Mouse (Mus musculus): ENCODE measurements at regions not wholly inside any gene's neighbourhood (a gene's known extent, or its start where the extent isn't known, plus 50 kb on each side); places are given as distances from the start of the nearest gene placed in this dataset.

DNA sequence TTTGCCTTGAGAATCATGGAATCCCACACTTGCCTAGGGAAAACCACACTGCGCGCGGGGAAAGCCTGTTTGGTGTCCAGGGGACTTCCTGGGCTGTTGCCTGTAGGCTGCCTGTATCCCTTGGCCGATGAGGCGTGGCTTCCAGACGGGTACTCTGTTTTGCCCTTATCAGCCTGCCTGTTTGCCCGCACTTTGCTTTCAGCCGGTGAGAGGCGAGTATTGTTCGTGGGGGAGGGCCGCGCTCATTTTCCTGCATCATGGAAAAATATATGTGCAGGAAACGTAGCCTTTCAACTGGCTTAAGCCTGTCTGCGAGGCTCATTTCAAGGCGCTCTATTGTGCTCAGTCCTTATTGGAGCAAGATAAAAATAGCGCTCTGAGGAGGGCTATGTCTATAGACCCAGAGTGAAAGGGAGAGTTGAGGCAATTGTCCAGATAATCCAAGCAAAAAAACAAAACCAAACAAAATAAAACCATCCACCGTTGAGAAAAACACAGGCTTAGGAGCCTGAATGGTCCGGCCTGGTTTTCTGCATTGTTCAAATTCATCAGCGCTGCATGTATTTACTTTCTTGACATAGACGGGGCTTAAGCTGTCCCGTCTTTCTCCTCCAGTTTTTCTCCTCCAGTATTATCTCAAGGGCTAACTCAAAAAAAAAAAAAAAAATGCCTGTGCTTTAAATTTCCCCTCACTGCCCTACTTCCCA is 67.9 kb downstream of the Klf5 start:
- no peaks in the 10 kb centered on the region for H3K36me3 ChIP-seq (ENCODE audit: control insufficient read depth, insufficient read depth)
- peak; percentile 88 for ATAC-seq
- H3K9ac ChIP-seq (replicated peaks; ENCODE audit: low read depth, low read length): peak overlapping the region; percentile 47
- 6% methylated on average over 21 of the region's 21 CpGs for WGBS
- peaks cover 10% of the 10 kb centered on the region for H3K4me1 ChIP-seq (replicated peaks; ENCODE audit: control insufficient read depth, insufficient read depth, low read length)
- H3K9me3 ChIP-seq (ENCODE audit: control insufficient read depth, low read length): no peaks in the 10 kb centered on the region
- peak overlapping the region; percentile 53 for H3K4me2 ChIP-seq (ENCODE audit: low read length)
- H3K4me3 ChIP-seq (replicated peaks; ENCODE audit: low read length): peak overlapping the region; percentile 32
- no peaks in the 10 kb centered on the region; the same call in 1 of the 2 replicates for H3K27me3 ChIP-seq (replicated peaks; ENCODE audit: control insufficient read depth, insufficient read depth, low read length)
- no peak overlapping the region; the same call in 1 of the 2 replicates for H3K27ac ChIP-seq (ENCODE audit: low read length)

DNA sequence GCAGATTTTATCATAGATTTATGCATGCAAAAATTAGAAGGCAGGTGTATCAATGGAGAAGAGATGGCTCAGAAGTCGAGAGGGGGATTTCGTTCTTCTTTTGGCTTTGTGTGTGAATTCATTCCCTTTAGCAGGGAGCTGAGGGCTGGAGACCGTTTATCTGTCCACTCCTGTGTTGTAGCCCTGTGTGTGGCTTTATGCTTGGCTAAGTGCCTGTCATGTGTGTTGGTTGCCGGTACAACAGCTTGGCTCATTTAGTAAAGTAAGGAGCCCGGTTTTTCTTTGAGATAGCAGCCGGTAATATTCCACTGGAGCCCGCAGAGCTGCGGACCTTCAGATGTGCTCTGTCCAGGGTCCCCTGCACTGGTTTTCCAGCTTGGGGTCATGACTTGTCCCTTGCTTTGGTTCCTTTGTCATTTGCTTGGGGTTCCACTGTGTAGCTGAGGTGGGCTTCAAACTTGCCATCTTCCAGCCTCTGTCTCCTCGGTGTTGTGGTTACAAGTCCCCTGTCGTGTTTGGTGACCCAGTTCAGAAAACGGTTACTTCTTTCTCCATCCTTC is 68.6 kb downstream of the Klf5 start:
- H3K9me3 ChIP-seq (ENCODE audit: control insufficient read depth, low read length): no peaks in the 10 kb centered on the region
- no peak overlapping the region for H3K4me3 ChIP-seq (replicated peaks; ENCODE audit: low read length)
- no peaks in the 10 kb centered on the region; the same call in 1 of the 2 replicates for H3K27me3 ChIP-seq (replicated peaks; ENCODE audit: control insufficient read depth, insufficient read depth, low read length)
- H3K36me3 ChIP-seq (ENCODE audit: control insufficient read depth, insufficient read depth): no peaks in the 10 kb centered on the region
- no peak overlapping the region for H3K27ac ChIP-seq (ENCODE audit: low read length)
- peaks cover 10% of the 10 kb centered on the region for H3K4me1 ChIP-seq (replicated peaks; ENCODE audit: control insufficient read depth, insufficient read depth, low read length)
- H3K9ac ChIP-seq (replicated peaks; ENCODE audit: low read depth, low read length): no peak overlapping the region
- WGBS: 25% methylated on average over 11 of the region's 11 CpGs
- H3K4me2 ChIP-seq (ENCODE audit: low read length): peak overlapping the region; percentile 53
- ATAC-seq: peak; percentile 59; the same call in 1 of the 2 replicates

DNA sequence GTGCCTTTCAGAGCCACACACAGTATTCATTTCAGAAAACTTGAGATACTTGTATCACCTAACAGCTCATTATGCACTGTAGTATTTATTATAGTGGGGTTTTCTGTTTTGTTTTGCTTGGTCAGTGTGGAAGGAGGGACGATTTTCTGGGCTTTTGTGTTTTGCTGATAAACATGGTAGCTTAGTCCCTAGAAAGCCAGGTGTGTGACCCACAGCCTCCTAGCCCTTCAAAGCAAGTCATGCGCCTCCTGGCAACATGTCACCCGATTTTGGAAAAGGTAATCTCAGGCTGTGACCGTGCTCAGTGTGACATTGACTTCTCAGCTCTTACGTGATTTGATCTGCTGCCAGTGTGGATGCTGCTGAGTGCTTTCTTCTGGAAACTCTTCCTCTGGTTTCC is 70.9 kb downstream of the Klf5 start:
- no peak overlapping the region for H3K27ac ChIP-seq (ENCODE audit: low read length)
- H3K4me2 ChIP-seq (ENCODE audit: low read length): no peak overlapping the region
- no peaks in the 10 kb centered on the region for H3K9me3 ChIP-seq (ENCODE audit: control insufficient read depth, low read length)
- H3K9ac ChIP-seq (replicated peaks; ENCODE audit: low read depth, low read length): no peak overlapping the region
- H3K4me1 ChIP-seq (replicated peaks; ENCODE audit: control insufficient read depth, insufficient read depth, low read length): peaks cover 10% of the 10 kb centered on the region
- no peak for ATAC-seq
- no peak overlapping the region for H3K4me3 ChIP-seq (replicated peaks; ENCODE audit: low read length)
- 88% methylated on average over 5 of the region's 5 CpGs for WGBS
- H3K27me3 ChIP-seq (replicated peaks; ENCODE audit: control insufficient read depth, insufficient read depth, low read length): no peaks in the 10 kb centered on the region; the same call in 1 of the 2 replicates
- H3K36me3 ChIP-seq (ENCODE audit: control insufficient read depth, insufficient read depth): no peaks in the 10 kb centered on the region

DNA sequence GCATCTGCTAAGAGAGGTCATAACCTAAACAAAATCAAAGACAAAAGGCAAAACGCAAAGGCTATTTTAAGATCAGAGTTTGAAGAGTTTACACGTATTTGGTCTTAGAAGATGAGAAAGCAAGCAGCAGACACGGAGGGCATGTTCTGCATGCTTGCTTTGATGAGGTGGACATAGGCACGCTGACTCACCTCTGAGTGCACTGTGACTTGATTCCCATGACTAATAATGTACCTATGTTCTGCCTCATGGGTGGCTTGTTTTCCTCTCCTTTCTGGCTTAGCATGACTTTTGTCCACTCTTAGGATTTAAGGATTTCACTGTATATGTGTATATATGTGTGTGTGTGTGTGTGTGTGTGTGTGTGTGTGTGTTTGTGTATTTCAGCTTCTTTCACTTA is 75.2 kb downstream of the Klf5 start:
- Histone ChIP-seq H3K27me3 (replicated peaks; ENCODE audit: control insufficient read depth, insufficient read depth, low read length) (no peaks in the 10 kb centered on the region; the same call in 1 of the 2 replicates), H3K4me2 (ENCODE audit: low read length) (no peak overlapping the region), H3K27ac (ENCODE audit: low read length) (no peak overlapping the region), H3K4me1 (replicated peaks; ENCODE audit: control insufficient read depth, insufficient read depth, low read length) (no peaks in the 10 kb centered on the region; the same call in 1 of the 2 replicates), H3K9ac (replicated peaks; ENCODE audit: low read depth, low read length) (no peak overlapping the region), H3K4me3 (replicated peaks; ENCODE audit: low read length) (no peak overlapping the region), H3K9me3 (ENCODE audit: control insufficient read depth, low read length) (no peaks in the 10 kb centered on the region), H3K36me3 (ENCODE audit: control insufficient read depth, insufficient read depth) (no peaks in the 10 kb centered on the region)
- WGBS: 84% methylated on average over 4 of the region's 4 CpGs
- ATAC-seq: no peak

DNA sequence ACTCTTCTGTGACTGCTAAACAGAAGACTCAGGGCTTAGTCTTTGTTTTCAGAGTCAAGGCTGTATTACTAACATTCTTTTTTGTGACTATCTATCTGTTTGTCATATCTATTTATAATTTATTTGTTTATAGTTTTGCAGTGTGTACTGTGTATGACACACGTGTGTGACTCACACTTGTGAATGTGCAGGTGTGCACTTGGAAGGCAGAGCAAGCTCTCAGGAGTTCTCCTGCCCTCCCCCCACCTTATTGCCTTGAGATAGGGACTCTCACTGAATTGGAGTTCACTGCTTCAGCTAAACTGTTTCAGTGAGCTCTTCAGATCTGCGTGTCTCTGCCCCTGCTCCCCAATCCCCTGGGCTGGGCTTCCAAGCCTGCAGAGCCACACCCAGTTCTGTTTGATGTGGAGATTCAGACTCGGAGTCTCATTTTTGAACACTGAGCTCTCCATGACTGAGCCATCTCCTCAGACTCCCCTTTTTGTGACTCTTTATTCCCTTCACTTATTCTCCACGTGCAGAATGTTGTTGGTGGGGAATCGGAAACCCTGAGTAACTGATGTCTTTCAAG is 76.6 kb downstream of the Klf5 start:
- no peak overlapping the region for H3K27ac ChIP-seq (ENCODE audit: low read length)
- 59% methylated on average over 5 of the region's 5 CpGs for WGBS
- no peaks in the 10 kb centered on the region; the same call in 1 of the 2 replicates for H3K27me3 ChIP-seq (replicated peaks; ENCODE audit: control insufficient read depth, insufficient read depth, low read length)
- H3K36me3 ChIP-seq (ENCODE audit: control insufficient read depth, insufficient read depth): no peaks in the 10 kb centered on the region
- H3K4me1 ChIP-seq (replicated peaks; ENCODE audit: control insufficient read depth, insufficient read depth, low read length): no peaks in the 10 kb centered on the region; the same call in 1 of the 2 replicates
- ATAC-seq: no peak
- no peak overlapping the region for H3K9ac ChIP-seq (replicated peaks; ENCODE audit: low read depth, low read length)
- H3K4me2 ChIP-seq (ENCODE audit: low read length): no peak overlapping the region
- H3K9me3 ChIP-seq (ENCODE audit: control insufficient read depth, low read length): no peaks in the 10 kb centered on the region
- H3K4me3 ChIP-seq (replicated peaks; ENCODE audit: low read length): no peak overlapping the region

DNA sequence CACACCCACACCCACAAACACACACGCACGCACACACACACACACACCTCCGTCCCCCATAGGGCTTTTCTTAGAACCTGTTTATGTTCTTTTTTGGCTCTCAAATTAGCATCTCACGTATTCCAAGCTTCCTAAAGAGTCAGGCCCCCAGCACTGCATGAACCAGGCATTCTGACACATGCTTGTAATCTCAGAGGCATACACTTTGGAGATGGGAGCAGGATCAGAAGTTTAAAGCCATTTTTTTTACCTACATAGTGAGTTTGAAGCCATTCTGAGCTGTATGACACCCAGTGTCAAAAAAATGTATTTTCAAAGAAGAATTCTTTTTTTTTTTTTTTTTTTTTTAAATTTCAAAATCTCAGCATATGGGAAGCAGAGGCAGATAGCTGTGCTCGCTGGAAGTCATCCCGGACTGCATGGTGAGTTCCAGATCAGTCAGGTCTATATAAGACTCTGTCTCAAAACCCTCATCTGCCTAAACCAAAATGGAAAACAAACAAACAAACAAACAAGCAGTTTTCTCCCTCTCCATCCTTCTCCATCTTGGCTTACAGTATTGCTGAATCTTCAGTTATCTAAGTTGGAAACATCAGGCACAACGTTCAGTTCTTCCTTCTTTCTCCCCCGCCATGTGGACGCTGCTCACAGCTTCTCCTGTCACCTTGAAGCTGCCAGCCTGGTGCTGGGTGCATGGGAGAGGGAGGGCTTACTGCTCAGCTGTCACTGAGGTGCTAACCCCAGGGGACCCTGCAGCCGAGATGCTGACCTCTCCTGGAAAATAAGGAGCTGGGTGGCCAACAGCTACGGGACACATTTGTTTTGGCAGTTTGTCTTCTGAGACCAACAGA is 78.4 kb downstream of the Klf5 start:
- Histone ChIP-seq H3K27me3 (replicated peaks; ENCODE audit: control insufficient read depth, insufficient read depth, low read length) (no peaks in the 10 kb centered on the region), H3K4me3 (replicated peaks; ENCODE audit: low read length) (no peak overlapping the region), H3K4me1 (replicated peaks; ENCODE audit: control insufficient read depth, insufficient read depth, low read length) (no peaks in the 10 kb centered on the region; the same call in 1 of the 2 replicates), H3K36me3 (ENCODE audit: control insufficient read depth, insufficient read depth) (no peaks in the 10 kb centered on the region), H3K9ac (replicated peaks; ENCODE audit: low read depth, low read length) (no peak overlapping the region), H3K27ac (ENCODE audit: low read length) (no peak overlapping the region), H3K9me3 (ENCODE audit: control insufficient read depth, low read length) (no peaks in the 10 kb centered on the region), H3K4me2 (ENCODE audit: low read length) (no peak overlapping the region)
- ATAC-seq: peak; percentile 33; the same call in 1 of the 2 replicates
- WGBS: 80% methylated on average over 11 of the region's 11 CpGs

DNA sequence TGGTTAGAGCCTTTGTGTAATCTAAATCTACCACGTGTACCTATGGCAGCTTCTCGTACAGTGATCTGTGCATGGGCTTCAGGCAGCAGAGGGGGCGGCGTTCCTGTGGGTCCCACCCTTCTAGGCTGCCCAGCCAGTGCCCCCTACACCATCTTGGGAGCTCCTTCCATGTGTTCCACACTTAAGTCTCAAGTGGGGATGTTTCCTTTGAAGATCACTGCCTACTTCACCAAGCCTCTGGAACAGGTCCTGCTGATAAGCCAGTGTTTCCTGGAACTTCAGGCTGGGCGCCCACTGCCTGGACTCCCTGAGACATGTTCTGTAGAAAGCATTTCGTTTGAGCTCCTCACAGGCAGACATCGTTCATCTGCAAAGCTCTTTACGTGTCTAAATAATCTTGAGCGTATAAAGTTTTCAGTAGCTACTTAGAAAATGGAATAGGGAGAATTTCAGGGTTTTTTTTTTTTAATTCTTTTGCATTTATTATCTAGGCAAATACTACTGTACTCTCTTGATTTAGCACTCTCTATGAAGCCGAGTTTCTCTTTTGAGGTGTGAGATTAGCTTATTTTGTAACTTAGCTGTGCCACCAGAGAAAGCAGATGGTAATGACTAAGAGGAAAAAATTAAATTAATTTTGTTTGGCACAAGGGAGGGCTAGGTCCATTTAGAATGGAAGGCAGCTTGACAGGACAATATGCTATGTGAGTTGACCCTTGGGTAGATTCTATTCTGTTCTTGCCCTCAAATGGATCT is 82.9 kb downstream of the Klf5 start:
- H3K9me3 ChIP-seq (ENCODE audit: control insufficient read depth, low read length): no peaks in the 10 kb centered on the region
- H3K27me3 ChIP-seq (replicated peaks; ENCODE audit: control insufficient read depth, insufficient read depth, low read length): no peaks in the 10 kb centered on the region
- H3K27ac ChIP-seq (ENCODE audit: low read length): no peak overlapping the region
- H3K4me1 ChIP-seq (replicated peaks; ENCODE audit: control insufficient read depth, insufficient read depth, low read length): no peaks in the 10 kb centered on the region; the same call in 1 of the 2 replicates
- no peaks in the 10 kb centered on the region for H3K36me3 ChIP-seq (ENCODE audit: control insufficient read depth, insufficient read depth)
- WGBS: 89% methylated on average over 10 of the region's 10 CpGs
- ATAC-seq: no peak
- no peak overlapping the region for H3K9ac ChIP-seq (replicated peaks; ENCODE audit: low read depth, low read length)
- H3K4me2 ChIP-seq (ENCODE audit: low read length): no peak overlapping the region
- no peak overlapping the region for H3K4me3 ChIP-seq (replicated peaks; ENCODE audit: low read length)

DNA sequence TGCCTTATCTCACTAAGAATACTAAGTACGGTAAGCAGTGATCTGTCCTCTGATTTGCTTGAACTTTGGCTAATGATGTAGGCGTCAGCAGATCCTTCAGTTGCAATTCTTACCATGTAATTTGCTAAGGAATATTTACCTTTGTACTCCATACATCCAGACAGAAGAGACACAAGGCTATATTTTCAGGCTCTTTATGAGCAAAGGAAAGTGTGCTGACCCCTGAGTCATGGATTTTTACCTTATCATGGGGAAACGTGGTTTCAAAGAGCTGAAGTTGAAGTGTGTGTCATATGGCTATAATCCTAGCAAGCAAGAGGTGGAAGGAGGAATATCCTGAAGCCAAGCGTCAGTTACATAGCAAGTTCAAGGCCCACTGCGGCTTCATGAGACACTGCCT is 83.6 kb downstream of the Klf5 start:
- no peak overlapping the region for H3K9ac ChIP-seq (replicated peaks; ENCODE audit: low read depth, low read length)
- WGBS: 92% methylated on average over 5 of the region's 5 CpGs
- H3K9me3 ChIP-seq (ENCODE audit: control insufficient read depth, low read length): no peaks in the 10 kb centered on the region
- no peak overlapping the region for H3K4me3 ChIP-seq (replicated peaks; ENCODE audit: low read length)
- no peak overlapping the region for H3K4me2 ChIP-seq (ENCODE audit: low read length)
- no peaks in the 10 kb centered on the region for H3K36me3 ChIP-seq (ENCODE audit: control insufficient read depth, insufficient read depth)
- no peaks in the 10 kb centered on the region for H3K27me3 ChIP-seq (replicated peaks; ENCODE audit: control insufficient read depth, insufficient read depth, low read length)
- no peak overlapping the region for H3K27ac ChIP-seq (ENCODE audit: low read length)
- no peaks in the 10 kb centered on the region for H3K4me1 ChIP-seq (replicated peaks; ENCODE audit: control insufficient read depth, insufficient read depth, low read length)
- ATAC-seq: no peak

Measured in forebrain, embryonic 16.5 days (tissue).